Mouse (Mus musculus) kidney, postnatal 0 days (tissue): Measurements from ENCODE around the gene B3gnt8. TPM values are rescaled to one million over a fixed set of nuclear protein-coding genes. Genes with fewer than 3 reads are reported as not detected.
A peak's percentile ranks its signal among the peaks of the same experiment; 100 is the strongest.

Experiments used
- ATAC-seq: fragments of 200-750 bp; cut with Nextera tagmentation; replicated peaks from 2 replicates; pipeline ENCODE4 v1.8.0; 2017; ENCODE audit warnings: low read depth, moderate number of reproducible peaks, moderate TSS enrichment, moderate library complexity; ENCODE audit not compliant: low FRiP score
- DNase-seq: peaks from one replicate; pipeline ENCODE4 v3.0.0-alpha.2; 2016; ENCODE audit warnings: low spot score
- H3K27ac ChIP-seq: fragments of 300-500 bp; sonication (generic); 2 replicates; pipeline ENCODE4 v1.5.1; 2014; ENCODE audit warnings: mild to moderate bottlenecking
- H3K27me3 ChIP-seq: fragments of 300-500 bp; sonication (generic); 2 replicates; pipeline ENCODE4 v1.6.1; 2014; ENCODE audit warnings: low read length, mixed read lengths; ENCODE audit not compliant: insufficient read depth
- H3K36me3 ChIP-seq: fragments of 300-500 bp; sonication (generic); 2 replicates; pipeline ENCODE4 v1.6.1; 2014; ENCODE audit warnings: low read length, mixed read lengths; ENCODE audit not compliant: insufficient read depth
- H3K4me1 ChIP-seq: fragments of 300-500 bp; sonication (generic); replicated peaks from 2 replicates; pipeline ENCODE4 v1.6.1; 2014; ENCODE audit warnings: antibody characterized with exemption, low read length, mixed read lengths; ENCODE audit not compliant: insufficient read depth
- H3K4me2 ChIP-seq: fragments of 300-500 bp; sonication (generic); 2 replicates; pipeline ENCODE4 v1.6.1; 2014; ENCODE audit warnings: mild to moderate bottlenecking, low read length, moderate library complexity, mixed read lengths
- H3K4me3 ChIP-seq: fragments of 300-500 bp; sonication (generic); replicated peaks from 2 replicates; pipeline ENCODE4 v1.5.1; 2014; ENCODE audit warnings: low read depth, low read length
- H3K9ac ChIP-seq: fragments of 300-500 bp; sonication (generic); 2 replicates; pipeline ENCODE4 v1.6.1; 2014; ENCODE audit warnings: low read depth, low read length
- H3K9me3 ChIP-seq: fragments of 300-500 bp; sonication (generic); replicated peaks from 2 replicates; pipeline ENCODE4 v1.6.1; 2016; ENCODE audit warnings: low read length, inconsistent platforms, mixed read lengths
- CTCF ChIP-seq: IDR thresholded peaks from 2 replicates; pipeline ENCODE4 v1.5.1; 2016; ENCODE audit warnings: antibody characterized with exemption, low read depth, mild to moderate bottlenecking, moderate library complexity
- WGBS: fragments of 180-500 bp; shearing (Covaris S2); extraction: QIAGEN DNeasy Blood & Tissue Kit; methylation state at CpG from one replicate; pipeline ENCODE4 v1.1.7; 2014; 5-methylcytosine and 5-hydroxymethylcytosine counted together
- polyA plus RNA-seq: library from polyadenylated mRNA; unstranded; fragments of >200 nt; fragmentation: Nextera tagmentation; extraction: Ambion mirVana; gene quantifications from 2 replicates; pipeline ENCODE4 v1.2.1, GENCODE M21; 2015

Gene B3gnt8
- polyA plus RNA-seq, 1 experiment from 2014 or later, result 9.3 TPM

GRCm38 (mm10) chr7:25607196-25607595, 19.3 kb upstream of the B3gnt8 start:
- H3K4me2 ChIP-seq, result no peak overlapping the region
- WGBS, result 72% methylated on average over 2 of the region's 2 CpGs
- H3K36me3 ChIP-seq, result no peaks in the 10 kb centered on the region
- no peak overlapping the region for H3K9ac ChIP-seq
- no peaks in the 10 kb centered on the region for H3K4me1 ChIP-seq
- H3K27ac ChIP-seq, result peak overlapping the region; percentile 2; the same call in 1 of the 2 replicates
- no peaks in the 10 kb centered on the region for H3K9me3 ChIP-seq
- DNase-seq (no peak), ATAC-seq (peak; percentile 86)
- H3K27me3 ChIP-seq, result no peaks in the 10 kb centered on the region
- no peak overlapping the region for H3K4me3 ChIP-seq
- TF ChIP-seq CTCF, result no peak

DNA sequence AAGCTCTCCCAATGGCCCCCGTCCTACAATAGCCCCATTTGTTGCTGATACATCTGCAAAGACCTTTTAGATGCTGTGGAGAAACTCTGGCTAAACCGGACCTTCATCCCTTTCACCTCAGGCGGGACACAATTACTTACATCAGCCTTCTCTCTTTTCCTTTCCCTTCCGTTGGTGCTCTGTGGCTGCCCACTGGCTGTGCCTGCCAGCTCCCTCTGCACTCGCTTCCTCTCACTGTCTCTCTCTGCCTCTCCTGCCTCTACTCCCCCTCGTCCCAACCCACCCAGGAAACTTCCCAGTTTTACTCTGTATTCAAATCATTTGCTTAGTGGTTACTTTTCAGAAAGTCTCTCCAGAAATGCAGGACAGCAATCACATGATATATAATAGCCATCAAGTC, 16.4 kb upstream of the B3gnt8 start:
- no peaks in the 10 kb centered on the region for H3K9me3 ChIP-seq
- no peak overlapping the region for H3K27ac ChIP-seq
- H3K4me3 ChIP-seq, result no peak overlapping the region
- TF ChIP-seq CTCF, result no peak
- no peak overlapping the region for H3K4me2 ChIP-seq
- no peaks in the 10 kb centered on the region for H3K27me3 ChIP-seq
- ATAC-seq (no peak), DNase-seq (no peak)
- no peak overlapping the region for H3K9ac ChIP-seq
- no peaks in the 10 kb centered on the region for H3K4me1 ChIP-seq
- 34% methylated on average over 6 of the region's 6 CpGs for WGBS
- no peaks in the 10 kb centered on the region for H3K36me3 ChIP-seq

GRCm38 (mm10) chr7:25611501-25611900, 15.0 kb upstream of the B3gnt8 start:
- TF ChIP-seq CTCF, result no peak
- Histone ChIP-seq H3K27me3 (no peaks in the 10 kb centered on the region), H3K4me1 (no peaks in the 10 kb centered on the region), H3K27ac (no peak overlapping the region), H3K9me3 (no peaks in the 10 kb centered on the region), H3K9ac (no peak overlapping the region), H3K4me2 (no peak overlapping the region), H3K4me3 (no peak overlapping the region), H3K36me3 (no peaks in the 10 kb centered on the region)
- WGBS, result 63% methylated on average over 7 of the region's 7 CpGs
- DNase-seq, result no peak
- ATAC-seq, result no peak

DNA sequence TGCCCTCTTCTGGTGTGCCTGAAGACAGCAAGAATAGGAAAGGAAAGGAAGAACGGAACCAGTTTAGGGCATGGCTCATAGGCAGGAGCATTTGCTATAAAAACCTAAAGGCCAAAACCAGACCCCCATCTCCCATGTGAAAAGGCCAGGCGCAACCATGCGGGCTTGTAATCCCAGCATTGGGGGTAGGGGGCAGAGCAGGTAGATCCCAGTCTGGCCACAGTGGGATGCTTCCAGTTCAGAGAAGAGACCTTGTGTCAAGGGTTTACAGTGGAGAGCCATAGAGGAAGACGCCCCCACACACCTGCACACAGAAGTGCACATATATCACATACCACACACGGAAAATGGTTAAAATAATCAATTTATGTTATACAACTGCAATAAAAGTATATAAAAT, 12.4 kb upstream of the B3gnt8 start:
- Histone ChIP-seq H3K4me1 (0 out of 2 replicates have a peak, but pooled peaks cover 3% of the 10 kb centered on the region), H3K27me3 (no peaks in the 10 kb centered on the region), H3K9ac (no peak overlapping the region), H3K4me3 (no peak overlapping the region), H3K4me2 (no peak overlapping the region), H3K27ac (no peak overlapping the region), H3K36me3 (no peaks in the 10 kb centered on the region), H3K9me3 (no peaks in the 10 kb centered on the region)
- WGBS, result 80% methylated on average over 5 of the region's 5 CpGs
- ATAC-seq (no peak), DNase-seq (no peak)
- no peak for TF ChIP-seq CTCF

GRCm38 (mm10) chr7:25614831-25615705, 11.4 kb upstream of the B3gnt8 start:
- 67% methylated on average over 21 of the region's 21 CpGs for WGBS
- H3K4me1 ChIP-seq, result 0 out of 2 replicates have a peak, but pooled peaks cover 6% of the 10 kb centered on the region
- H3K9me3 ChIP-seq, result no peaks in the 10 kb centered on the region
- ATAC-seq (no peak), DNase-seq (no peak)
- 0 out of 2 replicates have a peak overlapping the region, but pooled peaks have one; percentile 25 for H3K27ac ChIP-seq
- TF ChIP-seq CTCF, result no peak
- no peaks in the 10 kb centered on the region for H3K36me3 ChIP-seq
- no peaks in the 10 kb centered on the region for H3K27me3 ChIP-seq
- H3K4me2 ChIP-seq, result no peak overlapping the region
- H3K9ac ChIP-seq, result no peak overlapping the region
- no peak overlapping the region for H3K4me3 ChIP-seq

GRCm38 (mm10) chr7:25615706-25616011, 10.8 kb upstream of the B3gnt8 start, which contains the start of gene Erich4:
Gene Erich4 (minus strand): TSS chr7:25615892.
- H3K4me3 ChIP-seq, result no peak within 1 kb of the TSS
- no peak for TF ChIP-seq CTCF
- H3K4me1 ChIP-seq, result 0 out of 2 replicates have a peak, but pooled peaks cover 6% of the 10 kb centered on the region
- DNase-seq (peak; percentile 15), ATAC-seq (peak; percentile 70)
- no peaks in the 10 kb centered on the region for H3K36me3 ChIP-seq
- no peaks in the 10 kb centered on the region for H3K27me3 ChIP-seq
- no peak within 1 kb of the TSS for H3K9ac ChIP-seq
- no peak within 1 kb of the TSS for H3K4me2 ChIP-seq
- H3K27ac ChIP-seq, result 0 out of 2 replicates have a peak within 1 kb of the TSS, but pooled peaks have one; percentile 25
- no peaks in the 10 kb centered on the region for H3K9me3 ChIP-seq
- 69% methylated on average over 5 of the region's 5 CpGs for WGBS
